Mouse (Mus musculus): ENCODE measurements around the gene Prpsap2. TPM values are rescaled to one million over a fixed set of nuclear protein-coding genes. Genes with fewer than 3 reads are reported as not detected.
A peak's percentile ranks its signal among the peaks of the same experiment; 100 is the strongest.

Prpsap2 gene
- total and polyA plus RNA-seq, 3 experiments, result 29.0 to 30.7 TPM; not detected in 1

DNA sequence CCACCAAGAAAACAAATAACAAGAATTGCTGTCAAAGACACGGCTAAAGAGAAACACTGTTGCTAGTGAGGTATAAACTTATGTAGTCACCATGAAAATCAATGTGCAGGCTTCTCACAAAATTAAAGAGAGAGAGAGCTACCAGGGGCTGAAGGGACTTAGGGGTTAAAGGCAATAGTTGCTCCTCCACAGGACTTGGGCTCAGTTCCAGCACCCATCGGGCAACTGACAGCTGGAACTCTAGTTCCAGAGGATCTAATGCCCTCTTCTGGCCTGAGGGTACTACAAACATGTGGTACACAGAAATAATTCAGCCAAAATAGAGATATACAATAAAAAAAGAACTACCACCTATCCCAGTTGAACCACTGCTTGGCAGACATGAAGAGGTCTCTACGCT is 14.7 kb downstream of the Prpsap2 start:
- H3K4me3 ChIP-seq (ENCODE audit: control insufficient read depth in 1 of 2, insufficient read depth in 1 of 2, low read depth in 2 of 2, low read length in 2 of 2), result no peak overlapping the region
- H3K79me2 ChIP-seq (ENCODE audit: control insufficient read depth, insufficient read depth, low read length, poor library complexity), result no peaks in the 10 kb centered on the region
- H3K4me1 ChIP-seq (ENCODE audit: control insufficient read depth in 1 of 2, insufficient read depth in 2 of 2, low read length in 2 of 2), result no peaks in the 10 kb centered on the region
- H3K27ac ChIP-seq (ENCODE audit: control insufficient read depth, low read depth, low read length), result no peak overlapping the region
- H3K36me3 ChIP-seq (ENCODE audit: control insufficient read depth in 1 of 2, insufficient read depth in 2 of 2, low read length in 2 of 2), result peaks cover 0 to 8% of the 10 kb centered on the region in 2 experiments; a peak in 2 of 4 replicates
- no peaks in the 10 kb centered on the region for H3K27me3 ChIP-seq (ENCODE audit: control insufficient read depth in 1 of 2, insufficient read depth in 2 of 2, low read length in 2 of 2)
- TF ChIP-seq E2F4 (IDR thresholded peaks at IDR 0.05; ENCODE audit: borderline replicate concordance, low read depth, low read length) (no peak), EP300 (IDR thresholded peaks at IDR 0.05; ENCODE audit: low read depth in 1 of 2, low read length in 2 of 2) (no peak), GATA1 (IDR thresholded peaks at IDR 0.05; ENCODE audit: low read depth, low read length) (no peak), RCOR1 (IDR thresholded peaks at IDR 0.05; ENCODE audit: low read depth, low read length) (no peak), POLR2AphosphoS2 (IDR thresholded peaks at IDR 0.05; ENCODE audit: low read length) (no peak), USF2 (IDR thresholded peaks at IDR 0.05; ENCODE audit: borderline replicate concordance in 1 of 2, insufficient read depth in 1 of 2, low read depth in 1 of 2, low read length in 2 of 2) (no peak), KAT2A (conservative IDR thresholded peaks at IDR 0.05; ENCODE audit: low read depth, low read length) (no peak), ZC3H11A (IDR thresholded peaks at IDR 0.05; ENCODE audit: low read depth, low read length) (no peak), UBTF (IDR thresholded peaks at IDR 0.05; ENCODE audit: borderline replicate concordance, insufficient read depth, low read depth, low read length) (no peak)
- no peak for DNase-seq (ENCODE audit: low read depth, low spot score)
- H3K9me3 ChIP-seq (replicated peaks; ENCODE audit: insufficient read depth, low read length), result no peaks in the 10 kb centered on the region
- H3K9ac ChIP-seq (ENCODE audit: control insufficient read depth, low read depth, low read length, poor library complexity, severe bottlenecking), result no peak overlapping the region

DNA sequence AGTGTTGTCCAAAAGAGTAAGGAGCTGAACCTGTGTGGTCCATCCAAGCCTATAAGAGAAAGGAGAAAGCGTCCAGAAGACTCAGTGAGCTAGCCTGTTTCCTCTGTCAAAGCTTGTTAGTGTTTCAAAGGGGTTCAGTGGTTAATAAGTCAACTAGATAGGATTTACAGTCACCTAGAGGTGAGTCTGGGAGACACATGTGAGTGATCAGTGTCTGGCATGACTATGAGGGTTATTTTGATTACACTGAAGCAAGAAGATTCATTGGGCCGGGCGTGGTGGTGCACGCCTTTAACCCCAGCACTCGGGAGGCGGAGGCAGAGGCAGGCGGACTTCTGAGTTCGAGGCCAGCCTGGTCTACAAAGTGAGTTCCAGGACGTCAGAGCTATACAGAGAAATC is 16.1 kb downstream of the Prpsap2 start:
- H3K36me3 ChIP-seq (ENCODE audit: control insufficient read depth in 1 of 2, insufficient read depth in 2 of 2, low read length in 2 of 2), result peaks cover 0 to 2% of the 10 kb centered on the region in 2 experiments; a peak in 2 of 4 replicates
- H3K27me3 ChIP-seq (ENCODE audit: control insufficient read depth in 1 of 2, insufficient read depth in 2 of 2, low read length in 2 of 2), result no peaks in the 10 kb centered on the region
- H3K27ac ChIP-seq (ENCODE audit: control insufficient read depth, low read depth, low read length), result no peak overlapping the region
- no peaks in the 10 kb centered on the region for H3K79me2 ChIP-seq (ENCODE audit: control insufficient read depth, insufficient read depth, low read length, poor library complexity)
- H3K4me3 ChIP-seq (ENCODE audit: control insufficient read depth in 1 of 2, insufficient read depth in 1 of 2, low read depth in 2 of 2, low read length in 2 of 2), result no peak overlapping the region
- TF ChIP-seq POLR2AphosphoS2 (IDR thresholded peaks at IDR 0.05; ENCODE audit: low read length), result no peak
- TF ChIP-seq ZC3H11A (IDR thresholded peaks at IDR 0.05; ENCODE audit: low read depth, low read length), result no peak
- no peak for TF ChIP-seq TBP (IDR thresholded peaks at IDR 0.05; ENCODE audit: low read depth, low read length)
- TF ChIP-seq HCFC1 (IDR thresholded peaks at IDR 0.05; ENCODE audit: low read depth, low read length), result no peak
- TF ChIP-seq ZMIZ1 (IDR thresholded peaks at IDR 0.05; ENCODE audit: low read depth, low read length), result no peak
- no peak for DNase-seq (ENCODE audit: low read depth, low spot score)
- H3K9ac ChIP-seq (ENCODE audit: control insufficient read depth, low read depth, low read length, poor library complexity, severe bottlenecking), result no peak overlapping the region
- H3K4me1 ChIP-seq (ENCODE audit: control insufficient read depth in 1 of 2, insufficient read depth in 2 of 2, low read length in 2 of 2), result no peaks in the 10 kb centered on the region
- no peaks in the 10 kb centered on the region for H3K9me3 ChIP-seq (replicated peaks; ENCODE audit: insufficient read depth, low read length)

DNA sequence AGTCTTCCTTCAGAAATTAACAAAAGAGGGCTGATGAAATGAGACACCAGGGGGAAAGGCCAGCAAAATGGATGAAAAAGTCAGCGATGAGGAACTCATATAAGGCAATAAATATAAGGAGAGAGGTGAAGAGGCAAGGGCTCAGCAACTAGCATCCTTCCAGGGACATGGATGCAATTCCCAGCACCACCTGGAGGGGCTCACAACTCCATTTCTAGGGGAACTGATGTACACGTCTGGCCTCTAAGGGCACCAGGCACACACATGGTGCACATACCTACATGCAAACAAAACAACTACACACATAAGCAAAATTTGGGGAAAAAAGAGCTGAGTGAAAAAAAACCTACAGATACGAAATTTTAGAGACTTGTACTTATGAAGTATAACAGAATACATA is 17.4 kb downstream of the Prpsap2 start:
- TF ChIP-seq USF1 (IDR thresholded peaks at IDR 0.05; ENCODE audit: low read depth, low read length), result no peak
- TF ChIP-seq CTCF (IDR thresholded peaks at IDR 0.05 in 2 of 3, conservative IDR thresholded peaks at IDR 0.05 in 1 of 3; ENCODE audit: control insufficient read depth in 1 of 3, insufficient read depth in 1 of 3, low read depth in 2 of 3, low read length in 3 of 3, poor library complexity in 1 of 3, severe bottlenecking in 1 of 3), result peak; percentile 6 to 34 (median 27); a peak in 4 of 6 replicates
- no peak for TF ChIP-seq E2F4 (IDR thresholded peaks at IDR 0.05; ENCODE audit: borderline replicate concordance, low read depth, low read length)
- Histone ChIP-seq H3K27ac (ENCODE audit: control insufficient read depth, low read depth, low read length) (no peak overlapping the region), H3K4me3 (ENCODE audit: control insufficient read depth in 1 of 2, insufficient read depth in 1 of 2, low read depth in 2 of 2, low read length in 2 of 2) (no peak overlapping the region), H3K9ac (ENCODE audit: control insufficient read depth, low read depth, low read length, poor library complexity, severe bottlenecking) (no peak overlapping the region), H3K79me2 (ENCODE audit: control insufficient read depth, insufficient read depth, low read length, poor library complexity) (no peaks in the 10 kb centered on the region), H3K36me3 (ENCODE audit: control insufficient read depth in 1 of 2, insufficient read depth in 2 of 2, low read length in 2 of 2) (peaks cover 0 to 2% of the 10 kb centered on the region in 2 experiments; a peak in 1 of 4 replicates), H3K9me3 (replicated peaks; ENCODE audit: insufficient read depth, low read length) (no peaks in the 10 kb centered on the region), H3K4me1 (ENCODE audit: control insufficient read depth in 1 of 2, insufficient read depth in 2 of 2, low read length in 2 of 2) (no peaks in the 10 kb centered on the region), H3K27me3 (ENCODE audit: control insufficient read depth in 1 of 2, insufficient read depth in 2 of 2, low read length in 2 of 2) (no peaks in the 10 kb centered on the region)
- peak; percentile 33 for DNase-seq (ENCODE audit: low read depth, low spot score)

Data from MEL (cell line).